ENCODE assay signal across 9 mouse cellular contexts in the genomic region with DNA sequence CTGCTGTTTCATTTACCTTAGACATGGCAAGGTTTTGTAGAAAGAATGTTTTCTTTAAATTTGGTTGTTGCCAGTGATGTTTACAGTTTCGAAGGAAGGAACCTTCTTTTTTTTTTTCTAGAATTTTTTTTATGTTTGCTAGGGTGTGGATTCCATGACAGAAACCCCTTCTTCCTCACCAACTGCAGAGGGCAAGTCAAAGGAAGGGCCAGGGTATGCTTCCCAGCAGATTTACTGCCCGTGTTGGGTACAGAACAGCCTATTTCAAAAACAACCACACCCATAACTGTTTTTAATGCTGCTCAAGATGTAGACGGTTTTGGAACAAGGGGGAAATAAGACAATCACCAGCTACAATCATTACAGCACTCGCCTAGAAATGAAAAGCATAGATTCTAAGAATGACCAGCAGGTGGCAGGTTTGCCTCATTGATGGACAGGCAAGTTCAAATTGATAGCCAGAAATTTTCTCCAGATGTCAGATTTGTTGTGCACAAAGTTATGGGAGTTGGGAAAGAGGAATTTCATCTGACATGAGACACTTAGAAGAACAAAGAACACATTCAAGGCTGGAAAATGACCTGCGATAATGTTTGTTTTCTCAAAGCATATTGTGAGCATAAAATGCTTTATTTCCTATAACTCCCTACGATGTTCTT.
DNase-seq lines count a peak whose midpoint lies in the region; ATAC-seq and TF ChIP-seq lines count a peak whose summit lies in the region.
"Had no signal": no experiment of that assay in that cellular context is flagged by ENCODE, and none has a peak within 500 bp of the region (broad histone marks: within the 10 kb centered on the region; RNA-seq: fewer than 3 reads in every experiment).

No protein-coding gene starts in this region.

- no peaks in the 10 kb centered on the region for H3K36me3 ChIP-seq in hindbrain, embryonic 11.5 days (ENCODE audit: control insufficient read depth, insufficient read depth, low read length)
- H3K36me3 ChIP-seq in hindbrain, embryonic 12.5 days: no peaks in the 10 kb centered on the region
- no peaks in the 10 kb centered on the region for H3K36me3 ChIP-seq in G1E (replicated peaks)
- H3K36me3 ChIP-seq: embryonic facial prominence, embryonic 12.5 days had no signal

- peak; percentile 80 for DNase-seq in hindbrain, embryonic 11.5 days (ENCODE audit: low spot score)
- peak; percentile 5 for DNase-seq in G1E (ENCODE audit: low spot score)
- DNase-seq in cerebellum, adult 9-11 months: peak; percentile 33
- peak; percentile 61 to 70 for DNase-seq in left cerebral cortex, postnatal 25 days (ENCODE audit: low spot score in 2 of 2)
- peak; percentile 41 for DNase-seq in neural tube, embryonic 10.5 days (ENCODE audit: extremely low spot score, low spot score)
- DNase-seq in spleen, postnatal 14 days (ENCODE audit: low spot score in 2 of 2): no peak

- H3K9me3 ChIP-seq in hindbrain, embryonic 11.5 days (ENCODE audit: control insufficient read depth, low read length): no peaks in the 10 kb centered on the region
- H3K9me3 ChIP-seq in hindbrain, embryonic 12.5 days (replicated peaks): no peaks in the 10 kb centered on the region
- no peaks in the 10 kb centered on the region for H3K9me3 ChIP-seq in G1E (replicated peaks)
- H3K9me3 ChIP-seq: embryonic facial prominence, embryonic 12.5 days had no signal

- no peak overlapping the region for H3K27ac ChIP-seq in hindbrain, embryonic 11.5 days (ENCODE audit: low read depth, low read length)
- no peak overlapping the region for H3K27ac ChIP-seq in hindbrain, embryonic 12.5 days
- H3K27ac ChIP-seq: embryonic facial prominence, embryonic 12.5 days had no signal

- 25% methylated on average over 6 of the region's 6 CpGs for WGBS in hindbrain, embryonic 11.5 days
- 26% methylated on average over 6 of the region's 6 CpGs for WGBS in hindbrain, embryonic 12.5 days

- ATAC-seq in hindbrain, embryonic 11.5 days (ENCODE audit: low FRiP score): peak; percentile 62; the same call in 1 of the 2 replicates
- no peak for ATAC-seq in hindbrain, embryonic 12.5 days (ENCODE audit: low FRiP score)
- no peak; the same call in 1 of the 2 replicates for ATAC-seq in G1E (ENCODE audit: extremely low read depth, insufficient number of reproducible peaks, low FRiP score, poor library complexity, severe bottlenecking)
- peak; percentile 62 for ATAC-seq in granulocyte monocyte progenitor cell, adult 5-6 weeks (replicated peaks; ENCODE audit: poor library complexity, severe bottlenecking)

- no peak overlapping the region for H3K4me3 ChIP-seq in hindbrain, embryonic 11.5 days (ENCODE audit: low read depth, low read length)
- no peak overlapping the region for H3K4me3 ChIP-seq in hindbrain, embryonic 12.5 days
- H3K4me3 ChIP-seq in G1E (ENCODE audit: low read depth, low read length): no peak overlapping the region
- H3K4me3 ChIP-seq: embryonic facial prominence, embryonic 12.5 days had no signal

- no peaks in the 10 kb centered on the region for H3K27me3 ChIP-seq in hindbrain, embryonic 11.5 days (ENCODE audit: control insufficient read depth, insufficient read depth, low read length)
- no peaks in the 10 kb centered on the region for H3K27me3 ChIP-seq in hindbrain, embryonic 12.5 days
- H3K27me3 ChIP-seq in G1E (ENCODE audit: insufficient read depth, low read length): 0 out of 2 replicates have a peak, but pooled peaks cover 6% of the 10 kb centered on the region
- H3K27me3 ChIP-seq: embryonic facial prominence, embryonic 12.5 days had no signal

- H3K4me2 ChIP-seq in hindbrain, embryonic 11.5 days (replicated peaks; ENCODE audit: low read depth, low read length): no peak overlapping the region
- no peak overlapping the region for H3K4me2 ChIP-seq in hindbrain, embryonic 12.5 days (replicated peaks)
- H3K4me2 ChIP-seq: embryonic facial prominence, embryonic 12.5 days had no signal

- H3K4me1 ChIP-seq in hindbrain, embryonic 11.5 days (replicated peaks; ENCODE audit: control insufficient read depth, insufficient read depth, low read length): no peaks in the 10 kb centered on the region
- H3K4me1 ChIP-seq in hindbrain, embryonic 12.5 days: no peaks in the 10 kb centered on the region
- no peaks in the 10 kb centered on the region for H3K4me1 ChIP-seq in G1E (ENCODE audit: insufficient read depth, low read depth, low read length)
- H3K4me1 ChIP-seq: embryonic facial prominence, embryonic 12.5 days had no signal

- intact Hi-C loops in left cerebral cortex, postnatal 25 days (cut with DNase I): no loop called here

- peak; percentile 39; the same call in 1 of the 2 replicates for TF ChIP-seq CTCF in G1E (IDR thresholded peaks at IDR 0.05; ENCODE audit: low read depth, low read length)

- H3K9ac ChIP-seq in hindbrain, embryonic 11.5 days (ENCODE audit: low read depth, low read length): no peak overlapping the region
- H3K9ac ChIP-seq in hindbrain, embryonic 12.5 days: no peak overlapping the region
- H3K9ac ChIP-seq: embryonic facial prominence, embryonic 12.5 days had no signal

Comparison
In these comparisons a context has a peak if more than half of its experiments do, and no peak if none do; other contexts are left out.
1. ATAC-seq: peak in hindbrain, embryonic 11.5 days (single experiment) and granulocyte monocyte progenitor cell, adult 5-6 weeks (single experiment); none in hindbrain, embryonic 12.5 days (single experiment) and G1E (single experiment).
2. DNase-seq: peak in hindbrain, embryonic 11.5 days (single experiment), G1E (single experiment), cerebellum, adult 9-11 months (single experiment), left cerebral cortex, postnatal 25 days (2 of 2) and neural tube, embryonic 10.5 days (single experiment); none in spleen, postnatal 14 days (0 of 2).